Mouse (Mus musculus) urinary bladder, postnatal 25 days (tissue): ENCODE data around the gene Rae1.

Experiments
- DNase-seq: peaks from one replicate; pipeline ENCODE4 v3.0.0; 2022; ENCODE audit warnings: low spot score

The Rae1 gene

GRCm38 (mm10) chr2:173049817-173050216 is 49.9 kb downstream of the Rae1 start:
- DNase-seq = no peak

- DNase-seq = no peak
These were observed 50.9 kb downstream of the Rae1 start for GRCm38 (mm10) chr2:173050604-173051382.

DNA sequence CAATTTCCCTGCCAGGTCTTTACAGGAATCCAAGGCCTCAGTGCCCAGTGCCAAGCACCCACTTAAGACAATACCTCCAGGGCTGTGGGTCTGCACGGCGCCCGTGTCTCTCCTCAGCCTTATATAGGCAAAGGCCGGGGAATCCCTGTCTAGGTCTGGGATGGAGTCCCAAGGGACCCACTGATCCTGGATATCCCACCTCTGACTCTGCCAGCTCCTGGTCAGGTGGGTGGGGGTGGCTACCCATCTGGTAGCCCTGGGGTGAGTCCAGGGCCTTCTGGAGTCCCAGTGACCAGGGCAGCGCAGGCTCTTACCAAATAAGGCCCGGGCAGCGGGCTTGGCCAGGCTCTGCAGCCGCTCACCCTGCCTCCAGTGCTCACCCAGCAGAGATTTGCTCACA is 53.0 kb downstream of the Rae1 start:
- DNase-seq = no peak

- no peak for DNase-seq
These were observed 53.9 kb downstream of the Rae1 start for GRCm38 (mm10) chr2:173053846-173054245.

GRCm38 (mm10) chr2:173056303-173056881 is 56.5 kb downstream of the Rae1 start:
- no peak for DNase-seq

- DNase-seq = no peak
These were observed 57.0 kb downstream of the Rae1 start for GRCm38 (mm10) chr2:173056882-173057315.

DNA sequence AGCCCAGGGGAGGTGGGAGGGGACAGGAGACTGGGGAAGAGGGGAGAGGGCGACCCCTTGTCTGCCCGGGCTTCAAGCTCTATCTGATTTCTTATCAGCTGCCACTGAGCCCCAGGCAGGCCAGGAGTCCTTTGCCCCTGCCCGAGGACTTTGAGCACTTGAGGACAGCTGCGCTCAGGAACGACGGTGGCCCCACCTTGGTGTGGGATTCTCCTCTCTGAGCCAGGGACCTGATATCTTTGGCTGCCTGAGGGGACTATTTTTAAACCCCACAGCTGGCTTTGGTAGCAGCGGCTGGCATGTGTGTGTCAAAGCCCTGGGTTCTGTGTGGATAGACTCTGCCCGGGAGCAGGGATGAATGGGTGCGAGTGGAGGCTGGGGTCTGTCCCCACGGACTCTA is 57.7 kb downstream of the Rae1 start:
- DNase-seq = no peak

DNA sequence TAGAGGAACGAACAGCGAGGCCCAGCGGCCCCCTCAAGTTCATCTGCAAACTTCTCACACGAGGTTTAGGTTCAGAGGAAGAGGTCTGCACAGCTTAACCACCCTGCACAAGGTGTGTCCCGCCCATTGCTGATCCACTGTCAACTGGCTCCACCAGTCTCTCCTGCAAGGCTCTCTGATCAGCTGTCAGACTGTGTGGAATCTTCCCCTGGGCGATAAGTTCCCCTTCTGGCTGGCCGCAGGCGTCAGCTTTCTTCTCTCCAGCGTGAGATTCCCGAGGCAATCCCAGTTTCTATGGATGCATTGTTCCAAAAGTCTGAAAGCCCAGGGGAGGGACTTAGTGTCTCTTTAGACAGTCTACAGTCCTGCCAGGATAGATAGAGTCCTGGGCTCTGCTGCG is 58.3 kb downstream of the Rae1 start:
- no peak for DNase-seq

DNA sequence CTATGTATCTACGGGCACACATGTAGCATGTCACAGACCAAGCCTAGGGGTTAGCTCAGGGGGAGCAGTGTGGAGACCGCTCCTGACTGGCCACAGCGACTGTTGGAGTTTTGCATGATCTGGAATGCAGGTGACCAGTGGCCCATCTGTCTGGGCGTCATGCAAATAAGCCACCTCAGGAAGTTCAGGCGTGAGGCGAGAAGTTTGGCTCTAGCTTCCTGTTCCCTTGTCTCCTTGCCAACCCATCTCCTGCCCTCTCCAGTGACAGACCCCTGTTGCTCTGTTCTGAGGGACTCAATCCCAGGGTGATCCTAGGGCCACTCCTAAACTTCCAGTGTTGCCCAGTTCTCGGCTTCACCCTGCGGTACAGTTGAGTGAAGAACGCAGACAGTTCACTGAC is 60.5 kb downstream of the Rae1 start:
- DNase-seq = no peak

DNA sequence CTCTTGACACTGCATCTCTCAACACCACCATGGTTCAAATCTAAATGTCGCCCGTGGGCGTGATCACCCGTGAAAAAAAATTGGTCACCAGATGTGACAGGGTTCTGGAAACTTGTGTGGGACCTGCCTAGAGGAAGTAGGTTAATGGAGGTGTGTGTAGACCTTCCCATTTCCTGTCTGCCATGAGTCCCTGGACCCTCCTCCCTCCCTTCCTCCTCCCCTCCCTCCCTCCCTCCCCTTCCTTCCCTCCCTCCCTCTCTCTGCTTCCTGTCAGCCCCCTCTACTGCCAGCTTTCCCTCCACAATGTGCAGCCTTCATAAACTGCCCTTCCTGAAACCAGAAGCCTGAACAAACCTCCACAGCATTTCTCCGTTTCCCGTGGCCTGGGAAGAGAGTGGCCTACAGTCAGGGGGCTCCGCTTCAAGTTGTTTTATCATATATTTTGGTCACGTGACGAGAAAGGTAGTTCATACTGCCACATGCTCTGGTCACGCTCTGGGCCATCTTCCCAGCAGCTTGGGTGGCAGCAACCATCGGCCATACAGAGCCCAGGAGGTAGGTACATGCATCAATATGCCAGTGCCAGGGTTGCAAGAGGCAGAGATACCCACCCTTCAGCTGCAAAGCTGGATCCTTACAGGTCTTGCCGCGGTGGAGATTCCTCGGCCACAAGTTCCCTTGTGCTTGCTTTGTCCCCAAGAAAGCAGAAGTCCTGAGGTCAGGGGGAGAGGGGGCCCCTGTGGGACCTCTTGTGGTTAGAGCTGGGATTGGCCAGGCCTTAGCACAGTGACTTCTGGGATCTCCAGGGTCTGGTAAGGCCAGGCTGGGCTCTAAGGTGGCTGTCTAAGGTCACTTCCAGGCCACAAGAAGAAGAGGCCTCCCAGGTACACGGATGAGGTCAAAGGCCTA is 61.8 kb downstream of the Rae1 start:
- DNase-seq = no peak

- DNase-seq = no peak
These were observed 63.3 kb downstream of the Rae1 start for GRCm38 (mm10) chr2:173063219-173063618.

GRCm38 (mm10) chr2:173064864-173065263 is 64.9 kb downstream of the Rae1 start:
- DNase-seq = no peak
